Mouse (Mus musculus): Measurements from ENCODE around the gene Gins1. TPM values are rescaled to one million over a fixed set of nuclear protein-coding genes. Genes with fewer than 3 reads are reported as not detected.
"Not testable (repeated sequence)": the region's sequence is repeated elsewhere in the genome, so short reads cannot be mapped to it uniquely, and the experiment has no call there.

The Gins1 gene
- polyA plus RNA-seq, 1 experiment from 2014 or later: 18.7 TPM

GRCm38 (mm10) chr2:150930806-150931205 is 25.6 kb downstream of the Gins1 start:
- no peaks in the 10 kb centered on the region for H3K27me3 ChIP-seq (ENCODE audit: insufficient read depth, low read length)
- H3K9ac ChIP-seq (replicated peaks): no peak overlapping the region
- ATAC-seq (no peak), DNase-seq (no peak)
- TF ChIP-seq CTCF (IDR thresholded peaks at IDR 0.05; ENCODE audit: low read depth) (no peak), EP300 (IDR thresholded peaks at IDR 0.05; ENCODE audit: low read depth) (no peak)
- H3K36me3 ChIP-seq (replicated peaks; ENCODE audit: insufficient read depth, low read length): peaks cover 10% of the 10 kb centered on the region; the same call in 1 of the 2 replicates
- no peaks in the 10 kb centered on the region for H3K9me3 ChIP-seq (ENCODE audit: low read length)
- no peaks in the 10 kb centered on the region for H3K4me1 ChIP-seq (ENCODE audit: insufficient read depth)
- no peak overlapping the region for H3K4me2 ChIP-seq (ENCODE audit: low read depth, low read length)
- H3K27ac ChIP-seq (ENCODE audit: low read depth): no peak overlapping the region
- WGBS (ENCODE audit: insufficient replicate concordance): 77% methylated on average over 3 of the region's 3 CpGs
- H3K4me3 ChIP-seq (ENCODE audit: low read depth, low read length): no peak overlapping the region

GRCm38 (mm10) chr2:150933482-150933881 is 28.3 kb downstream of the Gins1 start:
- DNase-seq (no peak), ATAC-seq (no peak)
- Histone ChIP-seq H3K4me2 (ENCODE audit: low read depth, low read length) (no peak overlapping the region), H3K9me3 (ENCODE audit: low read length) (no peaks in the 10 kb centered on the region), H3K27me3 (ENCODE audit: insufficient read depth, low read length) (no peaks in the 10 kb centered on the region), H3K9ac (replicated peaks) (no peak overlapping the region), H3K4me1 (ENCODE audit: insufficient read depth) (no peaks in the 10 kb centered on the region), H3K4me3 (ENCODE audit: low read depth, low read length) (no peak overlapping the region), H3K27ac (ENCODE audit: low read depth) (no peak overlapping the region), H3K36me3 (replicated peaks; ENCODE audit: insufficient read depth, low read length) (peaks cover 13% of the 10 kb centered on the region)
- WGBS (ENCODE audit: insufficient replicate concordance): 86% methylated on average over 19 of the region's 19 CpGs
- TF ChIP-seq CTCF (IDR thresholded peaks at IDR 0.05; ENCODE audit: low read depth) (no peak), EP300 (IDR thresholded peaks at IDR 0.05; ENCODE audit: low read depth) (no peak)

GRCm38 (mm10) chr2:150934659-150935058 is 29.5 kb downstream of the Gins1 start:
- no peaks in the 10 kb centered on the region for H3K27me3 ChIP-seq (ENCODE audit: insufficient read depth, low read length)
- no peak for DNase-seq
- WGBS (ENCODE audit: insufficient replicate concordance): 89% methylated on average over 4 of the region's 4 CpGs
- H3K27ac ChIP-seq (ENCODE audit: low read depth): no peak overlapping the region
- H3K9me3 ChIP-seq (ENCODE audit: low read length): no peaks in the 10 kb centered on the region
- no peak for ATAC-seq
- TF ChIP-seq EP300 (IDR thresholded peaks at IDR 0.05; ENCODE audit: low read depth): no peak
- no peak for TF ChIP-seq CTCF (IDR thresholded peaks at IDR 0.05; ENCODE audit: low read depth)
- H3K36me3 ChIP-seq (replicated peaks; ENCODE audit: insufficient read depth, low read length): peaks cover 13% of the 10 kb centered on the region
- H3K4me3 ChIP-seq (ENCODE audit: low read depth, low read length): no peak overlapping the region
- no peak overlapping the region for H3K4me2 ChIP-seq (ENCODE audit: low read depth, low read length)
- no peak overlapping the region for H3K9ac ChIP-seq (replicated peaks)
- no peaks in the 10 kb centered on the region for H3K4me1 ChIP-seq (ENCODE audit: insufficient read depth)

GRCm38 (mm10) chr2:150944017-150944416 is 38.8 kb downstream of the Gins1 start:
- no peak overlapping the region for H3K27ac ChIP-seq (ENCODE audit: low read depth)
- H3K4me2 ChIP-seq (ENCODE audit: low read depth, low read length): no peak overlapping the region
- ATAC-seq (no peak), DNase-seq (no peak)
- no peaks in the 10 kb centered on the region for H3K9me3 ChIP-seq (ENCODE audit: low read length)
- no peaks in the 10 kb centered on the region for H3K4me1 ChIP-seq (ENCODE audit: insufficient read depth)
- no peak overlapping the region for H3K9ac ChIP-seq (replicated peaks)
- 84% methylated on average over 5 of the region's 5 CpGs for WGBS (ENCODE audit: insufficient replicate concordance)
- no peak overlapping the region for H3K4me3 ChIP-seq (ENCODE audit: low read depth, low read length)
- TF ChIP-seq CTCF (IDR thresholded peaks at IDR 0.05; ENCODE audit: low read depth) (no peak), EP300 (IDR thresholded peaks at IDR 0.05; ENCODE audit: low read depth) (no peak)
- no peaks in the 10 kb centered on the region; the same call in 1 of the 2 replicates for H3K36me3 ChIP-seq (replicated peaks; ENCODE audit: insufficient read depth, low read length)
- H3K27me3 ChIP-seq (ENCODE audit: insufficient read depth, low read length): no peaks in the 10 kb centered on the region

- DNase-seq; H3K4me1 ChIP-seq (ENCODE audit: insufficient read depth); H3K27me3 ChIP-seq (ENCODE audit: insufficient read depth, low read length); H3K4me3 ChIP-seq (ENCODE audit: low read depth, low read length); H3K9me3 ChIP-seq (ENCODE audit: low read length); H3K9ac ChIP-seq (replicated peaks); H3K4me2 ChIP-seq (ENCODE audit: low read depth, low read length); ATAC-seq; H3K36me3 ChIP-seq (replicated peaks; ENCODE audit: insufficient read depth, low read length); H3K27ac ChIP-seq (ENCODE audit: low read depth): not testable (repeated sequence)
- WGBS (ENCODE audit: insufficient replicate concordance): 95% methylated on average over 5 of the region's 5 CpGs
Observed at GRCm38 (mm10) chr2:150947341-150947740, 42.1 kb downstream of the Gins1 start.

GRCm38 (mm10) chr2:150947880-150948611 is 42.8 kb downstream of the Gins1 start:
- H3K9ac ChIP-seq (replicated peaks); H3K4me3 ChIP-seq (ENCODE audit: low read depth, low read length); DNase-seq; H3K36me3 ChIP-seq (replicated peaks; ENCODE audit: insufficient read depth, low read length); H3K27me3 ChIP-seq (ENCODE audit: insufficient read depth, low read length); H3K9me3 ChIP-seq (ENCODE audit: low read length); H3K27ac ChIP-seq (ENCODE audit: low read depth); ATAC-seq; H3K4me1 ChIP-seq (ENCODE audit: insufficient read depth); H3K4me2 ChIP-seq (ENCODE audit: low read depth, low read length): not testable (repeated sequence)
- WGBS (ENCODE audit: insufficient replicate concordance): 88% methylated on average over 12 of the region's 12 CpGs

- DNase-seq: no peak
- no peak for TF ChIP-seq CTCF (IDR thresholded peaks at IDR 0.05; ENCODE audit: low read depth)
- no peak for TF ChIP-seq EP300 (IDR thresholded peaks at IDR 0.05; ENCODE audit: low read depth)
Observed at GRCm38 (mm10) chr2:150948786-150949185, 43.6 kb downstream of the Gins1 start.

More at GRCm38 (mm10) chr2:150948786-150949185, 43.6 kb downstream of the Gins1 start:
- no peak overlapping the region for H3K4me2 ChIP-seq (ENCODE audit: low read depth, low read length)
- H3K27ac ChIP-seq (ENCODE audit: low read depth): no peak overlapping the region
- H3K4me3 ChIP-seq (ENCODE audit: low read depth, low read length): no peak overlapping the region
- no peak overlapping the region for H3K9ac ChIP-seq (replicated peaks)
- no peaks in the 10 kb centered on the region for H3K4me1 ChIP-seq (ENCODE audit: insufficient read depth)
- H3K36me3 ChIP-seq (replicated peaks; ENCODE audit: insufficient read depth, low read length): no peaks in the 10 kb centered on the region
- no peaks in the 10 kb centered on the region for H3K27me3 ChIP-seq (ENCODE audit: insufficient read depth, low read length)
- no peak for ATAC-seq
- H3K9me3 ChIP-seq (ENCODE audit: low read length): no peaks in the 10 kb centered on the region
- 81% methylated on average over 5 of the region's 5 CpGs for WGBS (ENCODE audit: insufficient replicate concordance)
